Mouse (Mus musculus): ENCODE measurements around the gene Tuba1b. TPM values are rescaled to one million over a fixed set of nuclear protein-coding genes. Genes with fewer than 3 reads are reported as not detected.

Tuba1b gene
- polyA plus RNA-seq, 1 experiment from 2014 or later = 2,216 TPM

DNA sequence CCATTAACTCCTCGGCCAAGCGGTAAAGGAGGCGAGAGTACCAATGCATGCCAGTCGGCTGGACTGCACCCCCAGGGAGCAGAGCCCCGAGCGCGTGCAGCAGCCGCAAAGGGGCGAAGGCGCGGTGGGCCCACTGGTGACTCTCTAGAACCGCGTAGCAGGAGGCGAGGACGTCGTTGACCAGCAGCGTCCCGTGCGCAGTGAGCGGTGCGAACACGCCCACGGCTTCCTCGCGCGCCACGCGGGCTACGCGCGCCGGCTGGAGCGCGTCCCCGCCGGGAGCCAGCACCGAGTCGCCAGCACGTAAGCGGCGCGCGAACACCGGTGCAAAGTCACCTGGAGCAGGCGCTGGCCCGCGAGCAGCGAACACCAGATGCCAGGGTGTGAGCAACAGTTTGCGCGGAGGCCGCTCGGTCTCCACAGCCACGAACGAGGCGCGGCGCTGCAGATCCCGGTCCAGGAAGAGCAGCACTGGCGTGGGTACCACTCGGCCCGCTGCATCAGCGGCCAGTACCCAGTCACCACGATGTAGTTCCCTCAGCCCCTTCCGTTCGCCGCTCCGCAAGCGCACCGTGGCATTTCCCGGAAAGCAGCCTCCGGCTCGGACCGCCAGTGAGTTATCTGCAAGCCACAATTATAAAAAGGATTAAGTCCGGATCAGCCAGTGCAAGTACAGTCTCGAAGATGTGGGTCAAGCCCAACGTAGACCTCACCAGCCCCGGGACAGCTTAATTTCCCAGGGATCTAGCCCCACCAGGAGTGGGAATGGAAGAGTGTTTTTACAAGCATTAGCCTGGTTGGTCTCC is 40.2 kb downstream of the Tuba1b start, which contains the start of gene Rhebl1:
Rhebl1 (minus strand) TSS at position 601 of the 806 bp plus-strand sequence.
- H3K27me3 ChIP-seq (ENCODE audit: insufficient read depth, low read length) = peaks cover 74% of the 10 kb centered on the region
- DNase-seq = peak; percentile 59
- peak within 1 kb of the TSS; percentile 56 for H3K9ac ChIP-seq
- H3K36me3 ChIP-seq (ENCODE audit: insufficient read depth) = no peaks in the 10 kb centered on the region
- no peaks in the 10 kb centered on the region for H3K9me3 ChIP-seq (ENCODE audit: low read depth, low read length)
- H3K4me1 ChIP-seq (ENCODE audit: insufficient read depth) = peaks cover 14% of the 10 kb centered on the region; the same call in 1 of the 2 replicates
- peak within 1 kb of the TSS; percentile 100 for H3K4me2 ChIP-seq
- no peak; the same call in 1 of the 2 replicates for ATAC-seq (ENCODE audit: insufficient read depth)
- H3K27ac ChIP-seq (ENCODE audit: low read depth) = no peak within 1 kb of the TSS
- TF ChIP-seq CTCF (IDR thresholded peaks at IDR 0.05; ENCODE audit: low read depth) = no peak
- H3K4me3 ChIP-seq (ENCODE audit: low read depth, low read length) = peak within 1 kb of the TSS; percentile 56
- WGBS = under 1% methylated on average over 77 of the region's 77 CpGs

DNA sequence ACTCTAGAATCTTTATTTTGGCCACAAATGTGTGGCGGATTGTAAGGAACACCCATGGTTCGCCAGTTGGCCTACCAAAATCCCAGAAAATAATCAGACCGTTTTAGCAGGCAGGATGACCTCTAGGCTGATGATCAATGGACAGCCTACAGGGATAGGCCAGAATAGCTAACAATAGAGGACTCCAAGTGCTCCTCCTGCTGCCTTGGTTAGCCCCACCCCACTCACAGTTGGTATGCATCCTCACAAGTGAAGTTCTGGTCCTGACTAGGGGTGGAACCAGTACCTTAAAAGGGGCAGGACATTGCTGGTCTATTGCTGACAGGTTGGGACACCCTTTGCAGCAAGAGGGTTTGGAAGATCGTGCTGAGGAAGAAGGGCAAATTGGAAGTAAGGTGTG is 41.3 kb downstream of the Tuba1b start:
- H3K27me3 ChIP-seq (ENCODE audit: insufficient read depth, low read length) = peaks cover 63% of the 10 kb centered on the region
- no peak overlapping the region for H3K9ac ChIP-seq
- no peaks in the 10 kb centered on the region for H3K36me3 ChIP-seq (ENCODE audit: insufficient read depth)
- DNase-seq (no peak), ATAC-seq (ENCODE audit: insufficient read depth) (no peak)
- H3K4me1 ChIP-seq (ENCODE audit: insufficient read depth) = peaks cover 11% of the 10 kb centered on the region; the same call in 1 of the 2 replicates
- no peak overlapping the region for H3K27ac ChIP-seq (ENCODE audit: low read depth)
- no peaks in the 10 kb centered on the region for H3K9me3 ChIP-seq (ENCODE audit: low read depth, low read length)
- WGBS = 56% methylated on average over 4 of the region's 4 CpGs
- H3K4me3 ChIP-seq (ENCODE audit: low read depth, low read length) = no peak overlapping the region
- H3K4me2 ChIP-seq = no peak overlapping the region; the same call in 1 of the 2 replicates
- no peak for TF ChIP-seq CTCF (IDR thresholded peaks at IDR 0.05; ENCODE audit: low read depth)

- ATAC-seq (ENCODE audit: insufficient read depth) (peak; percentile 66; the same call in 1 of the 2 replicates), DNase-seq (peak; percentile 91)
- H3K36me3 ChIP-seq (ENCODE audit: insufficient read depth) = no peaks in the 10 kb centered on the region
- peak; percentile 94 for TF ChIP-seq CTCF (IDR thresholded peaks at IDR 0.05; ENCODE audit: low read depth)
- WGBS = 35% methylated on average over 6 of the region's 6 CpGs
- no peak overlapping the region for H3K27ac ChIP-seq (ENCODE audit: low read depth)
- no peak overlapping the region for H3K4me2 ChIP-seq
- no peak overlapping the region for H3K9ac ChIP-seq
- H3K4me1 ChIP-seq (ENCODE audit: insufficient read depth) = peaks cover 7% of the 10 kb centered on the region; the same call in 1 of the 2 replicates
- H3K27me3 ChIP-seq (ENCODE audit: insufficient read depth, low read length) = peaks cover 53% of the 10 kb centered on the region
- H3K9me3 ChIP-seq (ENCODE audit: low read depth, low read length) = no peaks in the 10 kb centered on the region
- H3K4me3 ChIP-seq (ENCODE audit: low read depth, low read length) = no peak overlapping the region
Measured at GRCm38 (mm10) chr15:98891907-98892606, 42.3 kb downstream of the Tuba1b start.

DNA sequence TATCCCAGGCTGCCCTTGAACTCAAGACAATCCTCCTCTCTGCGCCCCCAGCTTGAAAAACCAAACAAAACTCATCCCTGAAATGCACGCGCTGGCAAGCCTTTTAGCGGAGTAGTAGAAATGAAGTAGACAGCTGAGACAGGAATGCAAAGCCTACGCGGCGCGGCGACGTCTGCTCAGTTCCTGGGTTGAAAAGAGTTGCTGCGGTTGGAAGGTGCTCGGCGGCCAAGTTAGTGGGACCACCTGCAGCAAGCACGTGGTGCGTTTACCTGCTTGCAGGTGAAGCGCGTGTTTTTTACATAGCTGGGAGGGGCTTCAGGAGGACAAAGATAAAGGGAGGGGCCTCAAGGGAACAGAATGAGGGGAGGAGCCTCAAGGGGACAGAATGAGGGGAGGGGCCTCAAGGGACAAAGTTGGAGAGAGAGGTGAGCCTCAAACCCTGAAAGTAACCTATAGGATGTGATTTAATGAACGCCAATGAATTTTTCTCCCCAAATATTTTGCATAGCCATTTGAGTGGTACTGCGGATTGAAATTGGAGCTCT is 43.1 kb downstream of the Tuba1b start:
- ATAC-seq (ENCODE audit: insufficient read depth) = no peak
- DNase-seq = no peak
- Histone ChIP-seq H3K4me3 (ENCODE audit: low read depth, low read length) (0 out of 2 replicates have a peak overlapping the region, but pooled peaks have one; percentile 3), H3K9ac (no peak overlapping the region), H3K36me3 (ENCODE audit: insufficient read depth) (no peaks in the 10 kb centered on the region), H3K27ac (ENCODE audit: low read depth) (no peak overlapping the region), H3K27me3 (ENCODE audit: insufficient read depth, low read length) (peaks cover 45% of the 10 kb centered on the region), H3K9me3 (ENCODE audit: low read depth, low read length) (no peaks in the 10 kb centered on the region), H3K4me1 (ENCODE audit: insufficient read depth) (peaks cover 7% of the 10 kb centered on the region; the same call in 1 of the 2 replicates), H3K4me2 (peak overlapping the region; percentile 49)
- WGBS = 10% methylated on average over 19 of the region's 19 CpGs
- no peak for TF ChIP-seq CTCF (IDR thresholded peaks at IDR 0.05; ENCODE audit: low read depth)

GRCm38 (mm10) chr15:98887526-98887925 is 46.8 kb downstream of the Tuba1b start:
- no peak for TF ChIP-seq CTCF (IDR thresholded peaks at IDR 0.05; ENCODE audit: low read depth)
- H3K9me3 ChIP-seq (ENCODE audit: low read depth, low read length) = no peaks in the 10 kb centered on the region
- H3K4me2 ChIP-seq = no peak overlapping the region
- no peak overlapping the region for H3K4me3 ChIP-seq (ENCODE audit: low read depth, low read length)
- H3K27ac ChIP-seq (ENCODE audit: low read depth) = no peak overlapping the region
- DNase-seq = no peak
- 74% methylated on average over 7 of the region's 7 CpGs for WGBS
- H3K27me3 ChIP-seq (ENCODE audit: insufficient read depth, low read length) = peaks cover 8% of the 10 kb centered on the region; the same call in 1 of the 2 replicates
- H3K36me3 ChIP-seq (ENCODE audit: insufficient read depth) = no peaks in the 10 kb centered on the region
- ATAC-seq (ENCODE audit: insufficient read depth) = no peak
- H3K9ac ChIP-seq = no peak overlapping the region
- H3K4me1 ChIP-seq (ENCODE audit: insufficient read depth) = no peaks in the 10 kb centered on the region

DNA sequence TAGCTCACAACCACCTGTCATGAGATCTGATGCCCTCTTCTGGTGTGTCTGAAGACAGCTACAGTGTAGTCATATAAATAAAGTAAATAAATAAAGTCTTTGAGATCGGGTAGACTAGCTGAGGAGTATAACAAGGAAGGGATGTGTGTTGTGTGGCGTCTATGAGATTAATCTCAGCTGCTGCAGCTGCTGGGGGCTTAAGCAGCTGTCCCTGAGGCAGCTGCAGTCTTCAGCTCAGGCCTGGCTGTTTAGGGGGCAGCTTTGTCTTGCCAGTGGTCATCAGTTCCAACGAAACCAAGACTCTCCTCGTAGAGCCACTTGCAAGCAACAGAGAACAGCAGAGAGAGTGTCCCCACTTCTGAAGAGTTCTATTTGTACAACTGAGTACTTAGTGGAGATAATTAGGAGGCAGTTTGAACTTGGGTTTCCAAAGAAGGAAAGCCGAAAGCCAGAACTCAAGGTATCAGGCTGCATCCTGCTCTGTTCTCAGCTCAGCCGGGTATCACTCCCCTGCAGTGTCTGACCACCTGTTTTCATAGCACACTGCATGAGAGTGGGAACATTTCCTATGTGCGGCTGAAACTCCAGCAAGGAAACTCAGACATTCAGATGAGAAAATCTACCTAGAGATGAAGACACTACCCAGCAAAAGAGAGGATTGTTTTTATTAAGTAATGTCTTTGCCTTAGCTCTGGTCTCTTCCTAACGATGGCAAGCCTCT is 47.5 kb downstream of the Tuba1b start:
- H3K4me3 ChIP-seq (ENCODE audit: low read depth, low read length) = no peak overlapping the region
- H3K9ac ChIP-seq = no peak overlapping the region
- no peak overlapping the region for H3K27ac ChIP-seq (ENCODE audit: low read depth)
- ATAC-seq (ENCODE audit: insufficient read depth) = no peak
- no peak for DNase-seq
- TF ChIP-seq CTCF (IDR thresholded peaks at IDR 0.05; ENCODE audit: low read depth) = no peak
- 41% methylated on average over 8 of the region's 8 CpGs for WGBS
- H3K36me3 ChIP-seq (ENCODE audit: insufficient read depth) = no peaks in the 10 kb centered on the region
- H3K4me2 ChIP-seq = no peak overlapping the region
- no peaks in the 10 kb centered on the region for H3K4me1 ChIP-seq (ENCODE audit: insufficient read depth)
- H3K9me3 ChIP-seq (ENCODE audit: low read depth, low read length) = no peaks in the 10 kb centered on the region
- H3K27me3 ChIP-seq (ENCODE audit: insufficient read depth, low read length) = 0 out of 2 replicates have a peak, but pooled peaks cover 5% of the 10 kb centered on the region
